Mouse (Mus musculus) embryo, embryonic 9.5 days (tissue): ENCODE data around the gene Ms4a18.

Experiments used
- DNase-seq: peaks from one replicate; pipeline ENCODE4 v3.0.0-alpha.2; 2017; ENCODE audit errors: extremely low spot score

The Ms4a18 gene

GRCm38 (mm10) chr19:10983146-10983545 is 34.7 kb downstream of the Ms4a18 start:
- DNase-seq, result peak; percentile 29

- DNase-seq, result no peak
Measured at GRCm38 (mm10) chr19:10980210-10980609, 37.6 kb downstream of the Ms4a18 start.

DNA sequence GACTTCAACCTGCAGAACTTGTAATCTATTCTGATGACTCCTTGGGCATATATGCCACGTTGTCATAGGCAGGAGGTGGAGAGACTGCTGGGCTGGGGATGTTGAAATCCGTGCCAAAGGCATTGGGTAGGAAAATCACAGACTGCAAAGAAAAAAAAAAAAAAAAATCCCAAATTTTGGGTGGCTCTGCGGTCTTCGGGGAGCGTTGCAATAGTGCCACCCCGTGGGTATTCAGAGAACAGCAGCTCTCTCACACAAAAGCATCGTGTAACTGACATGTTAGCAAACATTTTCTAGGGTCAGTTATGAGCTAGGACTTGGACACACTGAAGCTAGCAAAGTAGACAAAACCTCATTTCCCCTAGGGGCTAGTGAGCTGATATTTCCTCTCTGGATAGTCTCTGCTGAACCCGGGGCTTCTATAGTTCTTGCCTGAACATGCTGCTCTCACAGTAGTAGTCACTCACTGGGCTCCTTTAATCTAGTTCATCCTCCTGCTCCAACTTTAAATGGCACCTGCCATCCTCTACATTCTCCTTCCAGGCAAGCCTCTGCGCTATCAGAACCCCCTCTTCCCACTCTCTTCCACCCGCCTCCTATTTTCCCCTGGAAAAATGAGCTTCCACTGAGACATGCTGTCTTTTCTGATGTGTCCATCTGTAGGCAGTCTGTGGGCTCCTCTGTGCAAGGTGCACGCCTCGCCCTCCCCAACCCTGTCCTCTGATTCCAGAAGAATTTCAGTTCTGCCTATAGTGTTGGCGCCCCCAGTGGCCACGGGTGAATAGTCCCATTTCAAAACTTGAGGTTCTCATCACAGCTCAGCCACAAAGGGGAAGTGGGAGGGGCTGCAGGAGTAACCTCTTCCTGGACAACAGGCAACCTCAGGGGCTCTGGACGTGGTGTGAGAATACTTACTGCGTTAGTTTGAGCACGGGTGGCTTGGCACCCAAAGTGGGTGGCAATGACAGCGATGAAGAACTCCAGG is 38.4 kb downstream of the Ms4a18 start:
- DNase-seq, result peak; percentile 73

GRCm38 (mm10) chr19:10976318-10976717 is 41.5 kb downstream of the Ms4a18 start:
- no peak for DNase-seq

DNA sequence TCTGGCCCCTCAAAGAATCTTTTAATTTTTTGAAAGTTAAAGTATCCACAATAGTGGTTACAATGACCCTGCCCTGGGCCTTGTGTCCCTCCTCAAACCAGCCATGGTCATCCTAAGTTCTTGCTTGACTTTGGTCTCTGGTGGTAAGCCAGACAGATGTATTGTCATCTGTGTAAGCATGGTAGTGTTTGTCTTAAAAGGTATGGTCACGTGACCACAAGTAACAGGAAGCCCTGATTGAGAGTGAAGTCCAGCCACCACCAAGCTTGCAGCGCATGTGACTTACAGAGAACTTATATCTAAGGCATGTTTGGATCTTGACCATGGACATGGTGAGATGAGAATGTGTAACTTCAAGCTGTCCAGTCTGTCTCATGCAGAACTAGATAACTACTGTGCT is 42.6 kb downstream of the Ms4a18 start:
- no peak for DNase-seq

DNA sequence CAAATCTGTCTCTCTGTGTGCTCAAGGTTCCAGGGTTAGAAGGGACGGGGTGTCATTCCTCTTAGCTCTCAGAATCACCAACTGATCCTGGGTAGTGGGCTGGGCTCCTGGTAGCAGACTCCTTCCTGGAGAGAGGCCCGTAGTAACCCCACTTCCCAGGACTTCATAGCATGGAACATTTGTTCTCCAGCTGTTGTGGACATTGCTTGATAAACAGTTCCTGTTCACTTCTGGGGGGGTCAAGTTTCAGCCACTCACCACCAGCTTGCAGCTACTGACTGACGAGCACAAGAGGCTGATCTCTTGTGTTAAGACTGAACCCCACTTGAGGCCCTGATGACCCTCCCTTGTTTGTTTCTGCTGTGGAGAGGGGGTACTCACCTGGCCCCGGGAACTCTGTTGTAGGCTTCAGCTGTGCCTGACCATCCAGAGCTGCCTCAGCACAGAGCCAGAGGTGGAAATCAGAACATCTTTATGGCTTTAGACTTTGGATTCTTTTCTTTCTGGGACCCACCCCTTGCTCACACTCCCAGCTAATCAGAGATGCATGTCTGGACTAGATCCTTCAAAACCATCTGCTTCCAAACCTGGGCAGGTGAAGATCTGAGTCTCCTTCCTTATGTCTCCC is 43.5 kb downstream of the Ms4a18 start, which contains the start of gene Ms4a10:
Gene Ms4a10 (minus strand): TSS at position 433 of the 628 bp plus-strand sequence.
- DNase-seq, result no peak

DNA sequence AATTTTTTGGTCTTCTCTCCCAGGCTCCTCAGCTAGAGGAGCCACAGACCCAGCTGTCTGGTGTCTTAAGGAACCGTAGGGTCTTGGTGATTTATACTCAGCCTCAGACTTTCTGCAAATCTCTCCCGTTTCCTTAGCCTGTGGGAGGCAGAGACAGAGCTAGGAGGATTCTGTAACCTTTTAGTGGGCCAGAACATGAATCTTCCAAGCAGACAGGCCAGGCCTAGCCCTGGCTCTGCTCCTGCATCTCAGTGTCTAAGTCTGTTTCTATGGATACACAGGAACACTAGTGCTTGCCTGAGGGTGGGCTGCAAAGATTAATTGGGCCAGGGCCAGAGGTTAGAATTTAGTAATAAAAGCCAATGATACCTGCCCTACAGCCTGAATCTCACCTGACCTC is 44.6 kb downstream of the Ms4a18 start:
- no peak for DNase-seq

DNA sequence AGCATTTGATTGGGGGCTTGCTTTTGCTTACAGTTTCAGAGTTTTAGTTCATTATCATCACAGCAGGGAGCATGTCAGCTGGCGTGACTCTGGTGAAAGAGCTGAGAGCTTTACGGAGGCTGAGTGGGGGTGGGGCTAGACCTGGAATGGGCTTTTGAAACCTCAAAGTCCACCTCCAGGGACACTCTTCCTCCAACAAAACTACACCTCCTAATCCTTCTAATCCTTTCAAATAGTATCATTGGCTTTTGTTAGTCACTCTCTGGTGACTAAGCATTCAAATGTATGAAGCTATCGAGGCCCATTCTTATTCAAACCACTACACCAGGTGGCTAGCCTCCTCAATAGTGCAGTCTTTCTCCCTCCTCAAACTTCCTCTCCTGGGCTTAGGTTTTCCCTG is 45.2 kb downstream of the Ms4a18 start:
- DNase-seq, result no peak

DNA sequence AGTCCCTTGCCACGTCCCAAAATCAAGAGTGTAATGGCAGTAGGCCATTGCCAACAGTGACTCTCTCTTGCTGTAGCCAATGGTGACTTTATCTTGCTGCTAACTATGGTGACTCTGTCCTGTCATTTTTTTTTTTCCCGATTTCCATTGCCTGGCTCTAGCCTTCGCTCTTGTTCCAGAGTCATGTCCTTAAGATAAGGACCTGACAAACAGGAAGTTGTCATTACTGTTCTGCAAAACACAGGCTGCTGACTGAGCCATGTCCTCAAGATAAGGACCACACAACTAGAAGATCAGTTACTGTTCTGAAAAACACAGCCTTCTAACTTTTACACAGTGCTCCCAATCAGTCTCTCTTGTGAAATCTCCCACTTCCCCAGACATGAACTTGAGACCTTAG is 47.4 kb downstream of the Ms4a18 start:
- DNase-seq, result no peak

DNA sequence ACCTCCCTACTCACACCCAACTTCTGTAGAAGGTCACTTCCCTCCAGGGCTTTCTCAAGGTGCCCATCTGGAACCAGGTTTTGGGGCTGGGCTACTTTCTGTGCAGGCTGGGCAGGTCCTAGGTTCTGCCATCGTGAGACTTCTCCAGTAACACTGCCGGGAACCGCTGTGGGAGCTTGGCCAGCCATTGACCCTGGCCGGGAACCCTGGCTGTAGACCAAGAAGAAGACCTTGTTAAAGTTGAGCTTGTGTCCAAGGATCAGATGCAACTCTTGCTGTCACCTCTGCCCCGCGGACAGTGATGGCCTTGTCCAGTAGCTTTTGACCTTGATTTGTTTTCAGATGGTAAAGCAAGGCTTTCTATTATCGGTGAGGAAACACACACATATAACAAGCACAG is 49.3 kb downstream of the Ms4a18 start:
- no peak for DNase-seq

GRCm38 (mm10) chr19:10965721-10966120 is 52.1 kb downstream of the Ms4a18 start:
- no peak for DNase-seq

DNA sequence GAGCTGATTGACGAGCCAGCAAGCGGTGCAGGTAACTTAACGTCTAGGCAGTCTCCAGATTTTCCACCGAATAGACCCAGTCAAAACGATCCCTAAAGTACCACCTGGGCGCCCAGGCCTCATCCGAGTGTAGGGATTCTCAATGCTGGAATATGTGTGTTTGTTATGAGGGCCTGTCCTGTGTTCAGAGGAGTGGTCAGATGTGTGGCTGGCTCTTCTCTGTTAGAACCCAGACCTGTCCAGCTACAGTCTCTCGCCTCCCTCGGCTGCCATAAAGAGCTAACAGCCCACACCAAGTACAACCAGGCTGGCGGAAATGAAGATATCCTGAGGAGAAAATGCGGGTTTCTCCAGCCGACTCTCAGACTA is 57.9 kb downstream of the Ms4a18 start:
- DNase-seq, result no peak

DNA sequence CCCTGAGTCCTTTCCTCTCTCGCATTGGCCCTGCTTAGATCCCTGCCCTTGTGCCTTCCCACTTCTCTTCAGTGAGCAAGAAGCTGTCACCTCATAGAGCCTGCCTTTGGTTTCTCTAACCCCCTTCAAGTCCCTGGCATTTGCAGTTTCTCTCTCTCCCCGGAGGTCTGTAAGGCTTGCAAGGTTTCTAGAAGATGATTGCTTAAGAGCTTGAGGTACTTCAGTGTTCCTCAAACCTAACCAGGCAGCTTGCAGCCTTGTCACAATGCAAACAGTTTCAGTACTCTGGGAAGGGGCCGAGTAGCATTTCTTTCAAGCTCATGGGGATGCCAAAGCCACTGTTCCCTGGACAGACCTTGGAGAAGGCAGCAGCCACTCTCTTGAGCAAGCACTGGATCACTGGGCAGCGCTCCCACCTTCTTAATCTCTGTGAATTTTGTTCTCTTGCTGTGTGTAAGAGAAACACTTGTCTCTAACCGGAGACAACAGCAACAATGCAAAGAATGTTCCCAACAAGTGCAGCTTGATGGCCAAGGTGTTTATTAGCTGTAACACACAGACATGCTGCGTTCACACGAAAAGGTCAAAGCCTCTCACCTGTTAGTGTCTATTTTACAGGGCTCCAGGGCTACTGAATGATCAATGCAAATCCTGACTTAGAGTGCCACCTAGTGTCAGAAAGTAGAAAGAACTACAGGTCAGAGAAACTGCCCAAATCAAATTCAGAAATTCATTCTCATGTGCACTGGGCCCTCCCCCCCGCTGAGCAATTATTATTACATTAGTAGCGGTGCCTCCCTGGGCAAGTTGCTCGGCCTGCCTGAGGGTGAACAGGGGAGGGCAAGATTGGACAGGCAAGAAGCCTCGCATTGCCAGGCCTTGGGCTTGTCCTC is 58.5 kb downstream of the Ms4a18 start:
- DNase-seq, result peak; percentile 75

- no peak for DNase-seq
Measured at GRCm38 (mm10) chr19:10952021-10952939, 65.6 kb downstream of the Ms4a18 start.

DNA sequence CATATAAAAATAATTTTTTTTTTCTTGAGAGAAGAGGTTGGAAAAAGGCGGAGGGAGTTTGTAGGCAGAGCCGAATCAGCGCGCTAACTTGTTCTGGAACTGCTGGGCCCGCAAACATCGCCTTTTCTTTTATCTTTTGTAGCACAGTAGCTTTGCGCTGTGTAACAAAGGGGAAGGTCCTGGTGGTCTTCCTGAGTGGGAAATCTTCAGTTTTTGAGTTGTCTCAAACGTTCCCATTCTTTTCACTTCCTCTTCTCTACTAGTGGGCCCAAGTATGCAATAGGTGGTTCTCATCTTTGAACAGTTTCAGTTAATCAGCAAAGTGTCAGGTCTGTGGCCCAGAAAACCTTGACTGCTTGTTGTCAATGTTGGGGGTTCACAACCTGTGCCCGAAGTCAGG is 68.3 kb downstream of the Ms4a18 start:
- no peak for DNase-seq

DNA sequence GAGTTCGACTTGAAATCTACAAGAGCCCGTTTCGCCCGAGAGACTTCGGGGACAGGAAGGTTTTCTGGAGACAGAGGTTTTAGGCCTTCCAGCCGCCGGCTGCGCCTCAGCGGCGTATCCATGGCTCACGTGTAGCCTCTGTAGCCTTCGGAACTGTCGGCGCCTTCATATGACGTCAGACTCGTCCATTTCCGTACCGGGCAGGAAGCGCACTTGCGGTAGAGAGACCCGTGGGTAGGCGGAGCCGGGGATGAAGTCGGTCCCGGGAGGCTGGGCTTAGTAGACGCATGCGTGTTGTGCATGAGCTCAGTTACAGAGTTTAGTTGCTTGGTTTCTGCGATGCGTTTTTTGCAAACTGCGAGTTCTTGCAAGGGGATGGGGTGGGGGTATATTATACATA is 68.7 kb downstream of the Ms4a18 start, which contains the start of gene Ccdc86:
Gene Ccdc86 (minus strand): TSS at position 155 of the 400 bp plus-strand sequence.
- DNase-seq, result peak; percentile 95

- no peak for DNase-seq
Measured at GRCm38 (mm10) chr19:10948416-10948815, 69.4 kb downstream of the Ms4a18 start.

DNA sequence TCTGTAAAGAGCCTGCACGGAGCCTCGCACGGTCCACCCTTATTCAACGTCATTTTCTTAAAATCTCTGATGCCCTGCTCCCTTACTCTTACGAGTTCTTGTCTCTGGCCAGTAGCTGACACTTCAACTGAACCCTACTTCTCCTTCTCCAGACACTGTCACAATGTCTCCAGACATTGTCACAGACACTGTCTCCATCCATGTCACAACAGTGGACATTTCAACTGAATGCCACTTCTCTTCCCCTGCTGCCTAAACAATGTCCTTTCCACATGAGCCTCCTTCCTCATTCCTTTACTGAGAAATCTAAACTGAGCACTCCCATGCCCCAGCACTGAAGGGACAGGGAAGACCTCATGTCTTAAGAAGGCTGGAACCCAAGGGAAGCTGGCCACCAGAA is 70.6 kb downstream of the Ms4a18 start:
- DNase-seq, result no peak
